Mouse (Mus musculus): Measurements from ENCODE around the gene Ocrl.

The Ocrl gene

DNA sequence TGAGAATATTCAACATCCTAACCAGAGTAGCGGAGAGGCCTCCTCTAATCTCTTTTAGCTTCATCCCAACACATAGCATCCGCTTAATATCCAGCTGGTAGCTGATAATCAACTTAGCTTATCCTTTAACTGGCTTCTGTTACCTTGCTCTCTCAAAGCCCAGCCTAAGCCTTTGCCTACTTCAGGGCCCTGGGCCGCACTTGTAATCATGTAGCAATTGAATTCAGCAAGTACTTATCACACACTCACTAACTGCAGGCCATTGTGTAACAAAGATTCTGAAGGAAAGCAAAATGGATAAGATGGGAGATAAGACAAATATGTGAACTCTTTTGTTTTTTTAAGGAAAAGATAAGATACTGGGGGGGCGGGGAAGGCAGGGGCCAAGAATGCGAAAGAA, 64.9 kb downstream of the Ocrl start:
- no peak for DNase-seq (ENCODE audit: low read depth, low spot score)

DNA sequence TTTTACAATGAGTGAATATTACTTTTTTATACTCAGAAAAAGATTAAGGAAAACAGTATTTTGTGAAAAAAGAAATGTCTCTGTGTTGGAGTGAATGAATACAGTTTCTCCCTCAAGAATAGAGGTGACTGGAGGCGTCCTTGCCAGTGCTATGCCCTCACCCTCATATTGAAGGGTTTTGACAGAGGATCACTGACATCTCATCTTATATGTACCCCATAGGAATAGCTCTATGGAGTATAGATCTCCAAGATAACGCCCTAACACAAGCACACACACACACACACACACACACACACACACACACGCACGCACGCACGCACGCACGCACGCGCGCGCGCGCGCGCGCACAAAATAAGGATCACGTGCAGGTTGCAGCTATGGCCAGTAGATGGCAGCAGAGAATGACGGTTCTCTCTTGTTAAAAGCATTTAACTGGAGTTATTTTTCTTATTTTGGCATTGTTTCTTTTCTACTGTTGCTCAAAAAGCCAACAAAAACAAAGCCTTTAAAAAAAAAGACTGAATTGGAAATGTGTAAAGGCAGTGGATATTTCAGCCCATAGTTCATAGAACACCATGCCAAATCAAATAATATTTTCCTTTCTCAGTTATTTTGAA, 72.9 kb downstream of the Ocrl start:
- DNase-seq (ENCODE audit: low read depth, low spot score) = peak; percentile 59

GRCm38 (mm10) chrX:47988024-47988423, 75.8 kb downstream of the Ocrl start:
- DNase-seq (ENCODE audit: low read depth, low spot score) = no peak

- peak; percentile 65 for DNase-seq (ENCODE audit: low read depth, low spot score)
Observed at GRCm38 (mm10) chrX:47992606-47993005, 80.4 kb downstream of the Ocrl start.

DNA sequence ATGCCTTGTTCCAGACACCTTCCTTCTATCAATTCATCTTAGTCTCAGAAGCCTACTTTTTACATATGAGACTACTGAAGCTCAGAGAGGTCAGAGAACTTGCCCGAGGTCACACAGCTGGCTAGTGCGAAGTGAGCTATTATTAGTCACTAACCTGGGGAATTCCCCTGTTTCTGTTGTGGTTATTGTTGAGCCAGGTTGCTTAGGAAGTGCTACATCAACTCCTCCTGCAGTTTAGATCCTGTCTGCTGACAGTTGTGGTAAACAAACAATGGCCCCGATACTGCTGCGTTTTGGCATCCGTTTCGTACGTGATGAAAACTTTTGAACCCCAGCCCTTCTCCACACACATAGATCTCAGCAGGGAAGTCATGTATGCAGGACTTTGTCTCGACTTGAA, 86.2 kb downstream of the Ocrl start:
- DNase-seq (ENCODE audit: low read depth, low spot score) = no peak

- DNase-seq (ENCODE audit: low read depth, low spot score) = no peak
Observed at GRCm38 (mm10) chrX:48001151-48001550, 89.0 kb downstream of the Ocrl start.

- no peak for DNase-seq (ENCODE audit: low read depth, low spot score)
Observed at GRCm38 (mm10) chrX:48004786-48005185, 92.6 kb downstream of the Ocrl start.

DNA sequence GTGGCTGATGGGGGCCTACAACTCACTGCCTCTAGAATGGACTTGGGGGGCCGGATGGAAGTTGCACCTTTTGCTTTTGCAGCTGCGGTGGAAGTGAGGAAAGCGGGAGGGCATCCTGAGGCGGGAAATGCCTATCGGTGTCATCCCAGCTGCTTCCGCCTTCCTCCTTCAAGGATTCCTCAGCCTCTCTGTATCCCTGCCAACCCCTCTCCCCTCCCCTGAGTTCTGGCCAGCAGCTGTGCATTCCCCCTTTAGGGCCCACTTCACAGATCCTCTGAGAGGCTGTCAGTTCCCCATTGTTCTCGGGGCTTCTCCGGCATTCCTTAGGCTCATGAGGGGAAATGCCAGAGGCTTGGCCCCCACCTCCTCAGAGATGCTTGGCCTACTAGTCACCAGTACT, 93.9 kb downstream of the Ocrl start:
- no peak for DNase-seq (ENCODE audit: low read depth, low spot score)

DNA sequence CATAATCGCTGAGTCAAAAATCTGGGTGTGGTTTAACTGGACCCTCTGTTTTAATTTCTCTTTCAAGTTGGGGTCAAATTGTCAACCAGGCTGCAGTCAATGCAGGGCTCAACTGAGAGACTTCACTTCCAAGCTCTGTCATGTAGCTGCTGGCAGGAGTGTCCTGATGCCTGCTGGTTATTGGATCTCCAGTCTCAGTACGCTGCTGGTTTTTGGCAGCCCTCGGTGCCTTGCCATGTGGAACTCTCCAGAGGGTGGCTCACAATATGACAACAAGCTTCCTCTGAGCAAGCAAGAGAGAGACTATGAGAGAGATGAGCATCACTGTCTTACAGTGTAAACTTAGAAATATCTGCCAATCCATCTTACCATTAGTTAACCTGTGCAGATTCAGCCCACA, 99.5 kb downstream of the Ocrl start:
- no peak for DNase-seq (ENCODE audit: low read depth, low spot score)
